Mouse (Mus musculus) liver, embryonic 14.5 days (tissue): ENCODE measurements at regions not wholly inside any gene's neighbourhood (a gene's known extent, or its start where the extent isn't known, plus 50 kb on each side); places are given as distances from the start of the nearest gene placed in this dataset.

Source experiments
- CTCF ChIP-seq: IDR thresholded peaks from 2 replicates; pipeline ENCODE4 v1.5.1; 2016; ENCODE audit warnings: antibody characterized with exemption, low read depth, control low read depth
- EP300 ChIP-seq: IDR thresholded peaks from 2 replicates; pipeline ENCODE4 v1.6.1; 2016; ENCODE audit warnings: antibody characterized with exemption, low read depth

DNA sequence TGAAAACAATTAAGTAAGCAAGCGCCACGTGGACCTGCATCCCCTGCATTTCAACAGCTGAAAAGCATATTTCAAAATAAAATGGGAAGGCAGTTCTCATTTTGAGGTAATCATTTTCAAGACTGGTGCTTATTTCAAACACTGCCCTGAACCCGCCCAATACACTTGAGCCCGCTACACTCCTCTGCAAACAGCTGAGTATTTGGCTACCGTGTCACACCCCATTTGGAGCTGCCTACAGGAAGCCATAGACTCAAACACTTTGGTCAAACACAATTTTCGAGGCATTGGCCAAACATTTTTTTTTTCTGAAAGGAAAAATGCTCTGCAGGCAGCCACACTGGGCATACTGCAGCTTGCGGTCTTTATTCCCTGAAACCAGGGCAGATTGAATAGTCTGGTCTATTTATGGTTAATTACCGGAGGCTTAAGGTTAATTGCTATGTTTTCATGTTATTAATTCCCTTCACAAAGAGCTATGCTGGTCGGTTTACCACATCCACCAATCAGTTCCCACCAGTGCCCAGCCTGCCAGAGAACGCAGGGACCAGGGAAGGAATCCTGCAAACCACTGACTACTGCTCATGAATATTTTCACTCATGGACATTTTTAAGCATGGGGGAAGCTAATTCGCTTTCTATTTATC is 198.9 kb upstream of the Pde3a start:
- TF ChIP-seq CTCF, result no peak
- no peak for TF ChIP-seq EP300
